ENCODE assay signal across 9 mouse cellular contexts in the genomic region with DNA sequence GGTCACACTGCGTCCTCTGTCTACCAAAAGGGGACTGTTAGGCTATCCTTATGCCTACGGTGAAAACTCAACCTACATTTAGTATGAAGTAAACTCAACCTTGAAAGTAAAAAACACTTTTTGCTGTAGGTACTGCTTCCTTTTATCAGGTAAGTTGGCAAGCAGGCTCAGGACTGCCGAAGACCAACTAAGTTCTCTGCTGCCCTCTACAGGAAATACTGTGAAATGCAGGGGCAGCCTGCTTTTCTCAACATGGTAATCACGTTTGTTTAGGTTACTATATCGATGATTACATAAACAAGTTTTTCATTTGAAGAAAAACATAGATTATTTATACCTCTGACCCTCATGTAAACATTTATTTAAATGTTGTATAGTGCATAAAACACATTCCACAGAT. TPM values are rescaled to one million over a fixed set of nuclear protein-coding genes. Genes with fewer than 3 reads are reported as not detected.
DNase-seq lines count a peak whose midpoint lies in the region; ATAC-seq and TF ChIP-seq lines count a peak whose summit lies in the region.
"Had no signal": no experiment of that assay in that cellular context is flagged by ENCODE, and none has a peak within 500 bp of the region (broad histone marks: within the 10 kb centered on the region; RNA-seq: fewer than 3 reads in every experiment).

No protein-coding gene starts in this region.

- H3K27ac ChIP-seq in kidney, adult 2 months (ENCODE audit: insufficient read depth, low read depth, low read length) = no peak overlapping the region
- H3K27ac ChIP-seq in kidney, embryonic 14.5 days (ENCODE audit: low read depth, low read length) = no peak overlapping the region
- no peak overlapping the region for H3K27ac ChIP-seq in midbrain, postnatal 0 days (ENCODE audit: low read depth, low read length)
- H3K27ac ChIP-seq: neural tube, embryonic 13.5 days had no signal

- H3K4me3 ChIP-seq in kidney, adult 2 months (ENCODE audit: insufficient read depth, low read depth, low read length) = no peak overlapping the region
- no peak overlapping the region for H3K4me3 ChIP-seq in kidney, embryonic 14.5 days (ENCODE audit: low read length)
- no peak overlapping the region for H3K4me3 ChIP-seq in midbrain, postnatal 0 days (ENCODE audit: low read depth, low read length)
- H3K4me3 ChIP-seq: neural tube, embryonic 13.5 days had no signal

- 20% methylated on average over 5 of the region's 5 CpGs for WGBS in kidney, adult 2 months
- WGBS in kidney, embryonic 14.5 days = 45% methylated on average over 5 of the region's 5 CpGs
- 36% methylated on average over 5 of the region's 5 CpGs for WGBS in midbrain, postnatal 0 days

- no peak overlapping the region for H3K9ac ChIP-seq in kidney, embryonic 14.5 days (ENCODE audit: low read depth, low read length)
- no peak overlapping the region for H3K9ac ChIP-seq in midbrain, postnatal 0 days (replicated peaks; ENCODE audit: low read length, poor library complexity, severe bottlenecking)
- H3K9ac ChIP-seq: neural tube, embryonic 13.5 days had no signal

- TF ChIP-seq POLR2A in kidney, adult 2 months (IDR thresholded peaks at IDR 0.05; ENCODE audit: low read depth, low read length) = no peak

- no peaks in the 10 kb centered on the region for H3K9me3 ChIP-seq in kidney, embryonic 14.5 days (ENCODE audit: control insufficient read depth, low read length)
- no peaks in the 10 kb centered on the region for H3K9me3 ChIP-seq in midbrain, postnatal 0 days (ENCODE audit: low read length)
- H3K9me3 ChIP-seq: neural tube, embryonic 13.5 days had no signal

- peak; percentile 87 for DNase-seq in kidney, adult 2 months
- peak; percentile 84 for DNase-seq in NIH3T3 (ENCODE audit: low read depth)
- peak; percentile 86 to 90 for DNase-seq in cerebellum, postnatal 14 days
- DNase-seq in gastrocnemius, postnatal 14 days = peak; percentile 31
- DNase-seq in layer of hippocampus, postnatal 25 days (ENCODE audit: extremely low spot score in 1 of 2, low spot score in 1 of 2) = peak; percentile 50 to 79
- DNase-seq in midbrain, postnatal 0 days (ENCODE audit: low spot score) = peak; percentile 86
- peak; percentile 74 for DNase-seq in testis, postnatal 10 days (ENCODE audit: low spot score)

- peak; percentile 89 for TF ChIP-seq CTCF in kidney, adult 2 months (conservative IDR thresholded peaks at IDR 0.05; ENCODE audit: insufficient read depth, insufficient read length, low read depth, low read length)
- peak; percentile 97 for TF ChIP-seq CTCF in midbrain, postnatal 0 days (IDR thresholded peaks at IDR 0.05)

- H3K27me3 ChIP-seq in kidney, adult 2 months (replicated peaks; ENCODE audit: control insufficient read depth, insufficient read depth, low read length) = no peaks in the 10 kb centered on the region
- H3K27me3 ChIP-seq in kidney, embryonic 14.5 days (ENCODE audit: control insufficient read depth, insufficient read depth, low read length) = no peaks in the 10 kb centered on the region
- no peaks in the 10 kb centered on the region for H3K27me3 ChIP-seq in midbrain, postnatal 0 days (ENCODE audit: insufficient read depth, low read length)
- H3K27me3 ChIP-seq: neural tube, embryonic 13.5 days had no signal

- ATAC-seq in kidney, embryonic 14.5 days (ENCODE audit: low FRiP score, low TSS enrichment) = no peak
- ATAC-seq in midbrain, postnatal 0 days (ENCODE audit: low FRiP score) = no peak

- H3K4me2 ChIP-seq in kidney, embryonic 14.5 days (replicated peaks; ENCODE audit: low read depth, low read length) = no peak overlapping the region
- no peak overlapping the region for H3K4me2 ChIP-seq in midbrain, postnatal 0 days (ENCODE audit: low read depth, low read length, poor library complexity, severe bottlenecking)
- H3K4me2 ChIP-seq: neural tube, embryonic 13.5 days had no signal

- intact Hi-C loops in gastrocnemius, postnatal 14 days (cut with DNase I; ENCODE audit: low total_unique reads) = no loop called here

- H3K36me3 ChIP-seq in kidney, adult 2 months (ENCODE audit: control insufficient read depth, insufficient read depth, low read length) = no peaks in the 10 kb centered on the region
- H3K36me3 ChIP-seq in kidney, embryonic 14.5 days (ENCODE audit: control insufficient read depth, insufficient read depth, low read length) = peaks cover 8% of the 10 kb centered on the region; the same call in 1 of the 2 replicates
- no peaks in the 10 kb centered on the region for H3K36me3 ChIP-seq in midbrain, postnatal 0 days (ENCODE audit: insufficient read depth, low read length)
- H3K36me3 ChIP-seq: neural tube, embryonic 13.5 days had no signal

- peaks cover 5% of the 10 kb centered on the region; the same call in 1 of the 2 replicates for H3K4me1 ChIP-seq in kidney, adult 2 months (ENCODE audit: control insufficient read depth, insufficient read depth, low read length)
- H3K4me1 ChIP-seq in kidney, embryonic 14.5 days (ENCODE audit: control insufficient read depth, insufficient read depth, low read length) = 0 out of 2 replicates have a peak, but pooled peaks cover 3% of the 10 kb centered on the region
- H3K4me1 ChIP-seq in midbrain, postnatal 0 days (ENCODE audit: insufficient read depth, low read length) = no peaks in the 10 kb centered on the region

RNA-seq across cellular contexts. Expression of a gene that starts 21.1 kb away (rescaled TPM):
- polyA plus RNA-seq in kidney, adult 2 months (2012; rRNA removed) = 32.7 and 39.9 TPM in 2 replicates
- 28.5 and 43.9 TPM in 2 replicates for polyA plus RNA-seq in kidney, embryonic 14.5 days (2014; fragmentation: Nextera tagmentation; extraction: Ambion mirVana)
- total RNA-seq in gastrocnemius, postnatal 14 days (2021) = 10 to 100 TPM; 32.8 to 46.3 TPM
- total RNA-seq in layer of hippocampus, postnatal 25 days (2021) = 10 to 100 TPM; 33.0 to 38.2 TPM
- 16.7 and 17.7 TPM in 2 replicates for total RNA-seq in midbrain, postnatal 0 days (2014; rRNA removed)
- 12.3 and 14.3 TPM in 2 replicates for polyA plus RNA-seq in midbrain, postnatal 0 days (2015; fragmentation: Nextera tagmentation; extraction: Ambion mirVana)

RNA-seq across cellular contexts. Expression of a gene that starts 21.2 kb away (rescaled TPM):
- not detected in 2 replicates for polyA plus RNA-seq in kidney, adult 2 months (2012; rRNA removed)
- not detected in 2 replicates for polyA plus RNA-seq in kidney, embryonic 14.5 days (2014; fragmentation: Nextera tagmentation; extraction: Ambion mirVana)
- not detected for total RNA-seq in gastrocnemius, postnatal 14 days (2021)
- not detected for total RNA-seq in layer of hippocampus, postnatal 25 days (2021)
- total RNA-seq in midbrain, postnatal 0 days (2014; rRNA removed) = not detected in 2 replicates
- not detected in 2 replicates for polyA plus RNA-seq in midbrain, postnatal 0 days (2015; fragmentation: Nextera tagmentation; extraction: Ambion mirVana)
- polyA plus RNA-seq: neural tube, embryonic 13.5 days had no signal

RNA-seq across cellular contexts. Expression of a gene that starts 42.9 kb away (rescaled TPM):
- polyA plus RNA-seq in kidney, adult 2 months (2012; rRNA removed) = not detected in 2 replicates
- polyA plus RNA-seq in kidney, embryonic 14.5 days (2014; fragmentation: Nextera tagmentation; extraction: Ambion mirVana) = not detected in 2 replicates
- total RNA-seq in gastrocnemius, postnatal 14 days (2021) = not detected
- not detected for total RNA-seq in layer of hippocampus, postnatal 25 days (2021)
- total RNA-seq in midbrain, postnatal 0 days (2014; rRNA removed) = not detected in 2 replicates
- not detected in 2 replicates for polyA plus RNA-seq in midbrain, postnatal 0 days (2015; fragmentation: Nextera tagmentation; extraction: Ambion mirVana)
- polyA plus RNA-seq: neural tube, embryonic 13.5 days had no signal

RNA-seq across cellular contexts. Expression of a gene that starts 48.2 kb away (rescaled TPM):
- polyA plus RNA-seq in kidney, adult 2 months (2012; rRNA removed) = not detected in 2 replicates
- polyA plus RNA-seq in kidney, embryonic 14.5 days (2014; fragmentation: Nextera tagmentation; extraction: Ambion mirVana) = not detected in 2 replicates
- not detected for total RNA-seq in gastrocnemius, postnatal 14 days (2021)
- not detected for total RNA-seq in layer of hippocampus, postnatal 25 days (2021)
- 0.14 and 0.71 TPM in 2 replicates for total RNA-seq in midbrain, postnatal 0 days (2014; rRNA removed)
- polyA plus RNA-seq in midbrain, postnatal 0 days (2015; fragmentation: Nextera tagmentation; extraction: Ambion mirVana) = 0.27 and 0.29 TPM in 2 replicates
- polyA plus RNA-seq: neural tube, embryonic 13.5 days had no signal

RNA-seq across cellular contexts. Expression of a gene that starts 59.4 kb away (rescaled TPM):
- polyA plus RNA-seq in kidney, adult 2 months (2012; rRNA removed) = not detected in 2 replicates
- not detected in 2 replicates for polyA plus RNA-seq in kidney, embryonic 14.5 days (2014; fragmentation: Nextera tagmentation; extraction: Ambion mirVana)
- total RNA-seq in gastrocnemius, postnatal 14 days (2021) = not detected
- total RNA-seq in layer of hippocampus, postnatal 25 days (2021) = not detected
- total RNA-seq in midbrain, postnatal 0 days (2014; rRNA removed) = 3.7 TPM in 1 of 2 replicates, not detected in the other
- polyA plus RNA-seq in midbrain, postnatal 0 days (2015; fragmentation: Nextera tagmentation; extraction: Ambion mirVana) = not detected in 2 replicates
- polyA plus RNA-seq: neural tube, embryonic 13.5 days had no signal

Comparison
In these comparisons a context has a peak if more than half of its experiments do, and no peak if none do; other contexts are left out.
1. DNase-seq: peak in every context shown above with its lines; median percentile 88 in cerebellum, postnatal 14 days; 87 in kidney, adult 2 months; 86 in midbrain, postnatal 0 days; 84 in NIH3T3; 74 in testis, postnatal 10 days; 64 in layer of hippocampus, postnatal 25 days; 31 in gastrocnemius, postnatal 14 days.